In genomic region chr15:36669748-36670147, GRCm38 (mm10) we compare ENCODE assay signal across 12 mouse cellular contexts.
DNase-seq lines count a peak whose midpoint lies in the region; ATAC-seq and TF ChIP-seq lines count a peak whose summit lies in the region.
"Had no signal": no experiment of that assay in that cellular context is flagged by ENCODE, and none has a peak within 500 bp of the region (broad histone marks: within the 10 kb centered on the region; RNA-seq: fewer than 3 reads in every experiment).

No protein-coding gene starts in this region.

- H3K4me1 ChIP-seq in hindbrain, embryonic 11.5 days (replicated peaks; ENCODE audit: control insufficient read depth, insufficient read depth, low read length): no peaks in the 10 kb centered on the region
- peaks cover 6% of the 10 kb centered on the region; the same call in 1 of the 2 replicates for H3K4me1 ChIP-seq in hindbrain, embryonic 13.5 days (replicated peaks)
- H3K4me1 ChIP-seq in heart, postnatal 0 days (ENCODE audit: control insufficient read depth, insufficient read depth): 0 out of 2 replicates have a peak, but pooled peaks cover 3% of the 10 kb centered on the region

- H3K4me3 ChIP-seq in hindbrain, embryonic 11.5 days (ENCODE audit: low read depth, low read length): no peak overlapping the region
- no peak overlapping the region for H3K4me3 ChIP-seq in hindbrain, embryonic 13.5 days
- H3K4me3 ChIP-seq in heart, postnatal 0 days (ENCODE audit: low read depth, low read length): no peak overlapping the region

- TF ChIP-seq EP300 in heart, postnatal 0 days (IDR thresholded peaks at IDR 0.05; ENCODE audit: low read depth): no peak

- H3K27me3 ChIP-seq in hindbrain, embryonic 11.5 days (ENCODE audit: control insufficient read depth, insufficient read depth, low read length): no peaks in the 10 kb centered on the region
- no peaks in the 10 kb centered on the region for H3K27me3 ChIP-seq in hindbrain, embryonic 13.5 days
- no peaks in the 10 kb centered on the region for H3K27me3 ChIP-seq in heart, postnatal 0 days (ENCODE audit: control insufficient read depth, insufficient read depth, low read length)
- H3K27me3 ChIP-seq: Patski had no signal

- no peak for ATAC-seq in hindbrain, embryonic 11.5 days (ENCODE audit: low FRiP score)
- no peak for ATAC-seq in hindbrain, embryonic 13.5 days (ENCODE audit: low FRiP score)
- ATAC-seq in heart, postnatal 0 days (ENCODE audit: insufficient read depth, low read depth): no peak
- no peak for ATAC-seq in granulocyte monocyte progenitor cell, adult 5-6 weeks (replicated peaks; ENCODE audit: poor library complexity, severe bottlenecking)
- ATAC-seq: Patski had no signal

- H3K9ac ChIP-seq in hindbrain, embryonic 11.5 days (ENCODE audit: low read depth, low read length): no peak overlapping the region
- no peak overlapping the region; the same call in 1 of the 2 replicates for H3K9ac ChIP-seq in hindbrain, embryonic 13.5 days
- no peak overlapping the region for H3K9ac ChIP-seq in heart, postnatal 0 days (replicated peaks; ENCODE audit: low read depth, low read length)

- no peaks in the 10 kb centered on the region for H3K36me3 ChIP-seq in hindbrain, embryonic 11.5 days (ENCODE audit: control insufficient read depth, insufficient read depth, low read length)
- no peaks in the 10 kb centered on the region for H3K36me3 ChIP-seq in hindbrain, embryonic 13.5 days
- H3K36me3 ChIP-seq in heart, postnatal 0 days (replicated peaks; ENCODE audit: control insufficient read depth, insufficient read depth, low read length): no peaks in the 10 kb centered on the region

- H3K4me2 ChIP-seq in hindbrain, embryonic 11.5 days (replicated peaks; ENCODE audit: low read depth, low read length): no peak overlapping the region; the same call in 1 of the 2 replicates
- H3K4me2 ChIP-seq in hindbrain, embryonic 13.5 days: no peak overlapping the region
- H3K4me2 ChIP-seq in heart, postnatal 0 days (ENCODE audit: low read depth, low read length): no peak overlapping the region

- H3K9me3 ChIP-seq in hindbrain, embryonic 11.5 days (ENCODE audit: control insufficient read depth, low read length): no peaks in the 10 kb centered on the region
- no peaks in the 10 kb centered on the region for H3K9me3 ChIP-seq in hindbrain, embryonic 13.5 days
- H3K9me3 ChIP-seq in heart, postnatal 0 days (replicated peaks; ENCODE audit: control insufficient read depth, low read length): no peaks in the 10 kb centered on the region

- peak; percentile 19 for DNase-seq in hindbrain, embryonic 11.5 days (ENCODE audit: low spot score)
- peak; percentile 43 for DNase-seq in 3134 (ENCODE audit: extremely low read depth, insufficient read length, low spot score)
- DNase-seq in Muller cell, postnatal 12 days (ENCODE audit: inconsistent ontology term): peak; percentile 47
- DNase-seq in heart, postnatal 0 days (ENCODE audit: low spot score): peak; percentile 15
- no peak for DNase-seq in right cerebral cortex, postnatal 14 days
- DNase-seq in gastrocnemius, postnatal 4 days (ENCODE audit: low spot score in 2 of 2): no peak
- DNase-seq: cerebellum, adult 2 months; gastrocnemius, postnatal 25 days; left cerebral cortex, postnatal 4 days had no signal

- no peak overlapping the region for H3K27ac ChIP-seq in hindbrain, embryonic 11.5 days (ENCODE audit: low read depth, low read length)
- H3K27ac ChIP-seq in hindbrain, embryonic 13.5 days: no peak overlapping the region
- H3K27ac ChIP-seq in heart, postnatal 0 days (ENCODE audit: low read depth): no peak overlapping the region

- no peak for TF ChIP-seq CTCF in heart, postnatal 0 days (IDR thresholded peaks at IDR 0.05; ENCODE audit: low read depth)

- WGBS in hindbrain, embryonic 11.5 days: 24% methylated on average over 12 of the region's 12 CpGs
- WGBS in hindbrain, embryonic 13.5 days: 24% methylated on average over 12 of the region's 12 CpGs
- 24% methylated on average over 12 of the region's 12 CpGs for WGBS in heart, postnatal 0 days

Comparison
In these comparisons a context has a peak if more than half of its experiments do, and no peak if none do; other contexts are left out.
1. DNase-seq: peak in hindbrain, embryonic 11.5 days (single experiment), 3134 (single experiment), Muller cell, postnatal 12 days (single experiment) and heart, postnatal 0 days (single experiment); none in right cerebral cortex, postnatal 14 days (single experiment) and gastrocnemius, postnatal 4 days (0 of 2).